Mouse (Mus musculus): ENCODE data around the gene Olfr655.

DNA sequence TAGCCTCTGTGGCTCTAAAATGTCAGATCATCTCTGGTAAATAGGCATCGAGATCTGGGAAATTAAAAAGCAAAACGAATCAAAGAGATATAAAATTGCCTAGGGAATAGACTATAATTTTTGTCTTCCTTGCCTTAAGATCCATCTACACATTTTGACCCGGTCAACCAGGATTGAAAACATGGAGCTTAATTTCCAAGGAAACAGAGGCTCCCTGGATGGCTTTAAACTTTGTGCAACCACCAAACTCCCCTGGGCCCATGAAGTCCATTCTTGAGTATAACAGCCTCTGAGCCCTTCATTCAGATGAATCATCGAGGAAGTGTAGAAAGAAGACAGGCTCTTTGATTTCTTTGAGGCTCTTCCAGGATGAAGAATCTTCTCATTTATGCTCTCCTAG lies 12.1 kb upstream of the Olfr655 start, which contains the start of gene Olfr656:
- TF ChIP-seq CTCF (IDR thresholded peaks at IDR 0.05; ENCODE audit: borderline replicate concordance, insufficient read depth, low read length) (no peak), POLR2A (IDR thresholded peaks at IDR 0.05; ENCODE audit: low read depth, low read length) (no peak)

Data from embryonic fibroblast, embryonic 13.5 days (primary cell).